Mouse (Mus musculus) kidney, adult 18-20 months (tissue): ENCODE data around the gene Rmi2.
"Not testable (repeated sequence)": the region's sequence is repeated elsewhere in the genome, so short reads cannot be mapped to it uniquely, and the experiment has no call there.

Experiments used
- DNase-seq: peaks from one replicate; pipeline ENCODE4 v3.0.0; 2021

The Rmi2 gene

GRCm38 (mm10) chr16:10827766-10828460 lies 6.9 kb upstream of the Rmi2 start:
- DNase-seq, result no peak

- no peak for DNase-seq
These were observed 6.4 kb upstream of the Rmi2 start for GRCm38 (mm10) chr16:10828461-10828805.

GRCm38 (mm10) chr16:10834542-10834910 lies 333 bp upstream of the Rmi2 start:
- no peak for DNase-seq

GRCm38 (mm10) chr16:10836388-10836787 lies 1.5 kb downstream of the Rmi2 start:
- DNase-seq, result no peak

GRCm38 (mm10) chr16:10837250-10837649 lies 2.4 kb downstream of the Rmi2 start:
- DNase-seq, result no peak

GRCm38 (mm10) chr16:10837903-10838302 lies 3.0 kb downstream of the Rmi2 start:
- DNase-seq, result no peak

- DNase-seq, result peak; percentile 32
These were observed 3.8 kb downstream of the Rmi2 start for GRCm38 (mm10) chr16:10838487-10839245.

GRCm38 (mm10) chr16:10840018-10840417 lies 5.2 kb downstream of the Rmi2 start:
- no peak for DNase-seq

GRCm38 (mm10) chr16:10842282-10842855 lies 7.5 kb downstream of the Rmi2 start:
- peak; percentile 44 for DNase-seq

- DNase-seq, result peak; percentile 41
These were observed 8.8 kb downstream of the Rmi2 start for GRCm38 (mm10) chr16:10843486-10844318.

GRCm38 (mm10) chr16:10844319-10844670 lies 9.4 kb downstream of the Rmi2 start:
- DNase-seq, result no peak

- DNase-seq, result no peak
These were observed 11.1 kb downstream of the Rmi2 start for GRCm38 (mm10) chr16:10845952-10846351.

- DNase-seq, result peak; percentile 76
These were observed 11.6 kb downstream of the Rmi2 start for GRCm38 (mm10) chr16:10846503-10846902.

GRCm38 (mm10) chr16:10849965-10850861 lies 15.4 kb downstream of the Rmi2 start:
- DNase-seq, result peak; percentile 77

GRCm38 (mm10) chr16:10850905-10851304 lies 16.0 kb downstream of the Rmi2 start:
- no peak for DNase-seq

- DNase-seq, result not testable (repeated sequence)
These were observed 17.4 kb downstream of the Rmi2 start for GRCm38 (mm10) chr16:10852216-10852615.

GRCm38 (mm10) chr16:10859726-10860245 lies 24.9 kb downstream of the Rmi2 start:
- DNase-seq, result no peak

- DNase-seq, result no peak
These were observed 26.5 kb downstream of the Rmi2 start for GRCm38 (mm10) chr16:10861408-10861807.

GRCm38 (mm10) chr16:10864833-10865591 lies 30.2 kb downstream of the Rmi2 start:
- DNase-seq, result no peak

- DNase-seq, result no peak
These were observed 30.7 kb downstream of the Rmi2 start for GRCm38 (mm10) chr16:10865592-10865987.

GRCm38 (mm10) chr16:10866841-10867240 lies 32.0 kb downstream of the Rmi2 start:
- DNase-seq, result no peak
